Comparison of ENCODE assay signal across 17 mouse cellular contexts in the genomic region with DNA sequence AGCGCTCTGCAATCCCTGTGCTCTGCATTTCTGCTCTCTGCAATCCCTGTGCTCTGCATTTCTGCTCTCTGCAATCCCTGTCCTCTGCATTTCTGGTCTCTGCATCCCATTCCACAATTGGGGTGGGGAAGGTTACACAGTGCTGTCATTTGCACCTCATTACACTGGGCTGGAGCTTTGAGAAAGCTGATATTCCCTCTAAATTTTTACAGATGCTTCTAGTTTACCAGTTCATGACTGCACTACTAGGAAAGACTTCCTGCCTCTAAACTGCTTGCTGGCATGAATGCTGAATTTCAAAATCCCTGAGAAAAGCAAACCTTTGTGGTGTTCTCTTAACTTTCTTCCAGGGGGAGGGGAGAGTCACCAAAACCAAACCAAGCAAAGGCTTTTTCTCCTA. TPM values are rescaled to one million over a fixed set of nuclear protein-coding genes. Genes with fewer than 3 reads are reported as not detected.
DNase-seq lines count a peak whose midpoint lies in the region; ATAC-seq and TF ChIP-seq lines count a peak whose summit lies in the region.
"Had no signal": no experiment of that assay in that cellular context is flagged by ENCODE, and none has a peak within 500 bp of the region (broad histone marks: within the 10 kb centered on the region; RNA-seq: fewer than 3 reads in every experiment).

No protein-coding gene starts in this region.

- H3K9ac ChIP-seq in intestine, embryonic 14.5 days (ENCODE audit: low read length) = no peak overlapping the region
- H3K9ac ChIP-seq in intestine, postnatal 0 days (ENCODE audit: low read depth, low read length) = no peak overlapping the region
- H3K9ac ChIP-seq in embryonic facial prominence, embryonic 12.5 days = no peak overlapping the region
- H3K9ac ChIP-seq in limb, embryonic 12.5 days (replicated peaks) = no peak overlapping the region
- no peak overlapping the region for H3K9ac ChIP-seq in stomach, postnatal 0 days (ENCODE audit: low read length)
- H3K9ac ChIP-seq in liver, postnatal 0 days (replicated peaks) = no peak overlapping the region
- H3K9ac ChIP-seq: midbrain, embryonic 13.5 days; neural tube, embryonic 12.5 days had no signal

- TF ChIP-seq CTCF in intestine, postnatal 0 days (IDR thresholded peaks at IDR 0.05; ENCODE audit: low read depth) = no peak
- no peak for TF ChIP-seq CTCF in stomach, postnatal 0 days (IDR thresholded peaks at IDR 0.05; ENCODE audit: low read depth)
- TF ChIP-seq CTCF in liver, postnatal 0 days (IDR thresholded peaks at IDR 0.05; ENCODE audit: low read depth) = no peak

- no peak for ATAC-seq in intestine, embryonic 14.5 days (replicated peaks; ENCODE audit: low FRiP score, low TSS enrichment, low read depth)
- no peak for ATAC-seq in intestine, postnatal 0 days
- no peak for ATAC-seq in embryonic facial prominence, embryonic 12.5 days (ENCODE audit: insufficient number of reproducible peaks, insufficient read depth, low FRiP score, low TSS enrichment)
- peak; percentile 61 for ATAC-seq in limb, embryonic 12.5 days (ENCODE audit: insufficient number of reproducible peaks, insufficient read depth, low FRiP score, low TSS enrichment, low read depth)
- ATAC-seq in stomach, postnatal 0 days (ENCODE audit: low FRiP score, low TSS enrichment) = no peak
- ATAC-seq in liver, postnatal 0 days = no peak
- ATAC-seq: activated CD4-positive, CD25-positive, alpha-beta regulatory T cell, adult 4 months; inflammation-experienced regulatory T-cells, adult 6 months; midbrain, embryonic 13.5 days had no signal

- H3K9me3 ChIP-seq in intestine, embryonic 14.5 days (ENCODE audit: control insufficient read depth, low read length) = no peaks in the 10 kb centered on the region
- H3K9me3 ChIP-seq in intestine, postnatal 0 days (ENCODE audit: control insufficient read depth) = no peaks in the 10 kb centered on the region
- no peaks in the 10 kb centered on the region for H3K9me3 ChIP-seq in embryonic facial prominence, embryonic 12.5 days
- no peaks in the 10 kb centered on the region for H3K9me3 ChIP-seq in limb, embryonic 12.5 days
- H3K9me3 ChIP-seq in stomach, postnatal 0 days (ENCODE audit: control insufficient read depth, low read length) = no peaks in the 10 kb centered on the region
- H3K9me3 ChIP-seq in liver, postnatal 0 days (ENCODE audit: low read length) = no peaks in the 10 kb centered on the region
- H3K9me3 ChIP-seq: midbrain, embryonic 13.5 days; neural tube, embryonic 12.5 days had no signal

- no peaks in the 10 kb centered on the region for H3K36me3 ChIP-seq in intestine, embryonic 14.5 days (ENCODE audit: control insufficient read depth, insufficient read depth, low read length)
- no peaks in the 10 kb centered on the region for H3K36me3 ChIP-seq in intestine, postnatal 0 days (ENCODE audit: control insufficient read depth, insufficient read depth)
- no peaks in the 10 kb centered on the region for H3K36me3 ChIP-seq in embryonic facial prominence, embryonic 12.5 days
- no peaks in the 10 kb centered on the region for H3K36me3 ChIP-seq in limb, embryonic 12.5 days
- no peaks in the 10 kb centered on the region for H3K36me3 ChIP-seq in stomach, postnatal 0 days (ENCODE audit: control insufficient read depth, insufficient read depth, low read length)
- H3K36me3 ChIP-seq in liver, postnatal 0 days (replicated peaks; ENCODE audit: insufficient read depth, low read length) = no peaks in the 10 kb centered on the region
- H3K36me3 ChIP-seq: G1E; midbrain, embryonic 13.5 days; neural tube, embryonic 12.5 days had no signal

- H3K4me2 ChIP-seq in intestine, embryonic 14.5 days (ENCODE audit: low read length) = no peak overlapping the region; the same call in 1 of the 2 replicates
- no peak overlapping the region for H3K4me2 ChIP-seq in intestine, postnatal 0 days (replicated peaks; ENCODE audit: low read depth)
- H3K4me2 ChIP-seq in embryonic facial prominence, embryonic 12.5 days (replicated peaks) = peak overlapping the region; percentile 9
- H3K4me2 ChIP-seq in limb, embryonic 12.5 days = peak overlapping the region; percentile 34
- H3K4me2 ChIP-seq in stomach, postnatal 0 days (replicated peaks; ENCODE audit: low read depth) = no peak overlapping the region
- no peak overlapping the region for H3K4me2 ChIP-seq in liver, postnatal 0 days (ENCODE audit: low read depth, low read length)
- H3K4me2 ChIP-seq: midbrain, embryonic 13.5 days; neural tube, embryonic 12.5 days had no signal

- H3K4me1 ChIP-seq in intestine, embryonic 14.5 days (replicated peaks; ENCODE audit: control insufficient read depth, insufficient read depth, low read length) = peaks cover 52% of the 10 kb centered on the region
- H3K4me1 ChIP-seq in intestine, postnatal 0 days (replicated peaks; ENCODE audit: control insufficient read depth, insufficient read depth, low read length) = no peaks in the 10 kb centered on the region
- peaks cover 55% of the 10 kb centered on the region for H3K4me1 ChIP-seq in embryonic facial prominence, embryonic 12.5 days
- H3K4me1 ChIP-seq in limb, embryonic 12.5 days (replicated peaks) = peaks cover 58% of the 10 kb centered on the region
- H3K4me1 ChIP-seq in stomach, postnatal 0 days (replicated peaks; ENCODE audit: control insufficient read depth, insufficient read depth) = no peaks in the 10 kb centered on the region
- H3K4me1 ChIP-seq in liver, postnatal 0 days (ENCODE audit: insufficient read depth) = peaks cover 3% of the 10 kb centered on the region; the same call in 1 of the 2 replicates

- DNase-seq in intestine, embryonic 14.5 days (ENCODE audit: low spot score) = no peak
- DNase-seq in stomach, postnatal 0 days (ENCODE audit: low spot score) = no peak
- no peak for DNase-seq in retina, postnatal 1 day
- DNase-seq in liver, postnatal 0 days = no peak
- DNase-seq in testis, postnatal 10 days (ENCODE audit: low spot score) = no peak
- DNase-seq: cerebellum, adult 11 months; heart, adult 18-20 months; heart, postnatal 36 days; thymus, adult 18-20 months had no signal

- no peaks in the 10 kb centered on the region for H3K27me3 ChIP-seq in intestine, embryonic 14.5 days (replicated peaks; ENCODE audit: control insufficient read depth, insufficient read depth, low read length)
- H3K27me3 ChIP-seq in intestine, postnatal 0 days (replicated peaks; ENCODE audit: control insufficient read depth, insufficient read depth, low read length) = no peaks in the 10 kb centered on the region
- H3K27me3 ChIP-seq in embryonic facial prominence, embryonic 12.5 days = no peaks in the 10 kb centered on the region
- H3K27me3 ChIP-seq in limb, embryonic 12.5 days = no peaks in the 10 kb centered on the region
- H3K27me3 ChIP-seq in stomach, postnatal 0 days (ENCODE audit: control insufficient read depth, insufficient read depth, low read length) = no peaks in the 10 kb centered on the region
- no peaks in the 10 kb centered on the region for H3K27me3 ChIP-seq in liver, postnatal 0 days (ENCODE audit: insufficient read depth, low read length)
- H3K27me3 ChIP-seq: neural tube, embryonic 12.5 days had no signal

- peak overlapping the region; percentile 47; the same call in 1 of the 2 replicates for H3K27ac ChIP-seq in intestine, embryonic 14.5 days (ENCODE audit: low read depth)
- H3K27ac ChIP-seq in intestine, postnatal 0 days (ENCODE audit: low read depth, low read length) = no peak overlapping the region
- peak overlapping the region; percentile 84 for H3K27ac ChIP-seq in embryonic facial prominence, embryonic 12.5 days
- peak overlapping the region; percentile 84 for H3K27ac ChIP-seq in limb, embryonic 12.5 days
- peak overlapping the region; percentile 53; the same call in 1 of the 2 replicates for H3K27ac ChIP-seq in stomach, postnatal 0 days (replicated peaks)
- H3K27ac ChIP-seq in liver, postnatal 0 days (ENCODE audit: low read depth) = no peak overlapping the region
- H3K27ac ChIP-seq: midbrain, embryonic 13.5 days; neural tube, embryonic 12.5 days had no signal

- no peak for TF ChIP-seq EP300 in stomach, postnatal 0 days (optimal IDR thresholded peaks at IDR 0.05)
- TF ChIP-seq EP300 in liver, postnatal 0 days (IDR thresholded peaks at IDR 0.05; ENCODE audit: low read depth) = no peak

- no peak overlapping the region for H3K4me3 ChIP-seq in intestine, embryonic 14.5 days (ENCODE audit: low read depth, low read length)
- H3K4me3 ChIP-seq in intestine, postnatal 0 days (ENCODE audit: low read depth, low read length) = no peak overlapping the region
- no peak overlapping the region for H3K4me3 ChIP-seq in embryonic facial prominence, embryonic 12.5 days
- no peak overlapping the region for H3K4me3 ChIP-seq in limb, embryonic 12.5 days (replicated peaks)
- no peak overlapping the region for H3K4me3 ChIP-seq in stomach, postnatal 0 days (ENCODE audit: low read depth, low read length)
- no peak overlapping the region for H3K4me3 ChIP-seq in liver, postnatal 0 days (ENCODE audit: low read depth, low read length)
- H3K4me3 ChIP-seq: midbrain, embryonic 13.5 days; neural tube, embryonic 12.5 days had no signal

- WGBS in intestine, embryonic 14.5 days = 44% methylated on average over 1 of the region's 1 CpGs
- 74% methylated on average over 1 of the region's 1 CpGs for WGBS in intestine, postnatal 0 days
- WGBS in embryonic facial prominence, embryonic 12.5 days = 34% methylated on average over 1 of the region's 1 CpGs
- 45% methylated on average over 1 of the region's 1 CpGs for WGBS in limb, embryonic 12.5 days
- WGBS in stomach, postnatal 0 days = 63% methylated on average over 1 of the region's 1 CpGs
- 70% methylated on average over 1 of the region's 1 CpGs for WGBS in liver, postnatal 0 days (ENCODE audit: insufficient replicate concordance)

RNA-seq across cellular contexts. Expression of gene Bnc2, which starts 41.1 kb away (rescaled TPM):
- 24.3 and 31.7 TPM in 2 replicates for polyA plus RNA-seq in intestine, embryonic 14.5 days (2014; fragmentation: Nextera tagmentation; extraction: Ambion mirVana)
- 5.8 and 6.4 TPM in 2 replicates for polyA plus RNA-seq in intestine, postnatal 0 days (2015; fragmentation: Nextera tagmentation; extraction: Ambion mirVana)
- 41.6 and 44.5 TPM in 2 replicates for polyA plus RNA-seq in embryonic facial prominence, embryonic 12.5 days (2016; fragmentation: Nextera tagmentation; extraction: Ambion mirVana)
- 25.2 and 25.6 TPM in 2 replicates for polyA plus RNA-seq in limb, embryonic 12.5 days (2016; fragmentation: Nextera tagmentation; extraction: Ambion mirVana)
- 5.8 and 6.9 TPM in 2 replicates for polyA plus RNA-seq in stomach, postnatal 0 days (2015; fragmentation: Nextera tagmentation; extraction: Ambion mirVana)
- polyA plus RNA-seq in liver, postnatal 0 days (2015; fragmentation: Nextera tagmentation; extraction: Ambion mirVana) = 0.32 and 0.33 TPM in 2 replicates
- polyA plus RNA-seq: activated CD4-positive, CD25-positive, alpha-beta regulatory T cell, adult 4 months; G1E; inflammation-experienced regulatory T-cells, adult 6 months had no signal

Comparison
In these comparisons a context has a peak if more than half of its experiments do, and no peak if none do; other contexts are left out.
1. H3K27ac ChIP-seq: peak in intestine, embryonic 14.5 days (single experiment), embryonic facial prominence, embryonic 12.5 days (single experiment), limb, embryonic 12.5 days (single experiment) and stomach, postnatal 0 days (single experiment); none in intestine, postnatal 0 days (single experiment) and liver, postnatal 0 days (single experiment).
2. H3K4me2 ChIP-seq: peak in embryonic facial prominence, embryonic 12.5 days (single experiment) and limb, embryonic 12.5 days (single experiment); none in intestine, embryonic 14.5 days (single experiment), intestine, postnatal 0 days (single experiment), stomach, postnatal 0 days (single experiment) and liver, postnatal 0 days (single experiment).